Mouse (Mus musculus) CH12.LX (cell line): ENCODE measurements around the gene Tmeff1. TPM values are rescaled to one million over a fixed set of nuclear protein-coding genes. Genes with fewer than 3 reads are reported as not detected.

Experiments
- DNase-seq: peaks from one replicate; pipeline ENCODE4 v3.0.0-alpha.2; 2013; ENCODE audit errors: extremely low read depth
- H3K27ac ChIP-seq: 2 replicates; pipeline ENCODE4 v1.5.1; 2012; ENCODE audit warnings: low read depth, mild to moderate bottlenecking, control low read depth, moderate library complexity; ENCODE audit not compliant: insufficient read depth
- H3K27me3 ChIP-seq: replicated peaks from 2 replicates; pipeline ENCODE3; 2012; ENCODE audit warnings: inconsistent platforms
- H3K36me3 ChIP-seq, 2 experiments: replicated peaks in 1 of 2; 2 replicates each; pipeline versions ENCODE3 to v1.6.1; 2012; ENCODE audit warnings: inconsistent platforms in 1 of 2, low read length in 1 of 2, mild to moderate bottlenecking in 1 of 2, mixed read lengths in 1 of 2, moderate library complexity in 1 of 2; ENCODE audit not compliant: control insufficient read depth in 1 of 2, insufficient read depth in 1 of 2
- H3K4me1 ChIP-seq, 2 experiments: 2 replicates each; pipeline ENCODE4 v1.6.1; 2012; ENCODE audit warnings: inconsistent platforms in 1 of 2, moderate library complexity in 1 of 2; ENCODE audit not compliant: insufficient read depth in 2 of 2, control insufficient read depth in 1 of 2
- H3K4me2 ChIP-seq: 2 replicates; pipeline ENCODE4 v1.6.1; 2012; ENCODE audit warnings: low read depth, mild to moderate bottlenecking, control low read depth; ENCODE audit not compliant: poor library complexity, insufficient read depth, severe bottlenecking
- H3K4me3 ChIP-seq, 3 experiments: fragments of 150-350 bp in 1 of 3; sonication (generic) in 1 of 3; replicated peaks in 1 of 3; 2 replicates each; pipeline versions ENCODE3 to v1.5.1; 2011 to 2012; ENCODE audit warnings: low read depth in 2 of 3, low read length in 2 of 3, mild to moderate bottlenecking in 2 of 3, moderate library complexity in 2 of 3, control low read depth in 1 of 3, improper control_type of control experiment in 1 of 3, inconsistent platforms in 1 of 3, mixed read lengths in 1 of 3; ENCODE audit not compliant: poor library complexity in 1 of 3
- H3K79me2 ChIP-seq: replicated peaks from 2 replicates; pipeline ENCODE4 v1.6.1; 2012; ENCODE audit warnings: mild to moderate bottlenecking, moderate library complexity; ENCODE audit not compliant: control insufficient read depth, poor library complexity, insufficient read depth, severe bottlenecking; ENCODE audit errors: extremely low read depth
- H3K9ac ChIP-seq: 2 replicates; pipeline ENCODE4 v1.6.1; 2012; ENCODE audit warnings: low read depth, mild to moderate bottlenecking, control low read depth, moderate library complexity; ENCODE audit not compliant: insufficient read depth
- H3K9me3 ChIP-seq: replicated peaks from 2 replicates; pipeline ENCODE3; 2012; ENCODE audit warnings: low read length, inconsistent platforms, mixed read lengths
- CHD1 ChIP-seq: IDR thresholded peaks from 2 replicates; pipeline ENCODE4 v1.6.1; 2012; ENCODE audit warnings: low read depth, low read length, improper control_type of control experiment, inconsistent platforms
- CHD2 ChIP-seq: IDR thresholded peaks from 2 replicates; pipeline ENCODE4 v1.6.1; 2011; ENCODE audit warnings: low read length, improper control_type of control experiment
- CTCF ChIP-seq, 2 experiments: IDR thresholded peaks in 1 of 2; conservative IDR thresholded peaks in 1 of 2; 2 replicates each; pipeline ENCODE4 v1.5.1; 2011 to 2012; ENCODE audit warnings: low read depth in 2 of 2, low read length in 2 of 2, improper control_type of control experiment in 1 of 2, inconsistent platforms in 1 of 2, mild to moderate bottlenecking in 1 of 2, moderate library complexity in 1 of 2
- ELF1 ChIP-seq: IDR thresholded peaks from 2 replicates; pipeline ENCODE4 v1.6.1; 2014; ENCODE audit warnings: low read depth, mild to moderate bottlenecking, inconsistent platforms, low read length, improper control_type of control experiment
- EP300 ChIP-seq: IDR thresholded peaks from 2 replicates; pipeline ENCODE4 v1.6.1; 2011; ENCODE audit warnings: low read length, improper control_type of control experiment
- ETS1 ChIP-seq: conservative IDR thresholded peaks from 2 replicates; pipeline ENCODE4 v1.6.1; 2012; ENCODE audit warnings: low read depth, mild to moderate bottlenecking, inconsistent platforms, low read length, improper control_type of control experiment, moderate library complexity
- HCFC1 ChIP-seq: IDR thresholded peaks from 2 replicates; pipeline ENCODE4 v1.6.1; 2012; ENCODE audit warnings: low read depth, mild to moderate bottlenecking, inconsistent platforms, low read length, improper control_type of control experiment
- JUN ChIP-seq: IDR thresholded peaks from 2 replicates; pipeline ENCODE4 v1.6.1; 2011; ENCODE audit warnings: low read depth, mild to moderate bottlenecking, low read length, improper control_type of control experiment, moderate library complexity; ENCODE audit not compliant: insufficient read depth
- JUND ChIP-seq: conservative IDR thresholded peaks from 2 replicates; pipeline ENCODE4 v1.6.1; 2011; ENCODE audit warnings: low read depth, low read length, improper control_type of control experiment
- KAT2A ChIP-seq: IDR thresholded peaks from 2 replicates; pipeline ENCODE4 v1.6.1; 2012; ENCODE audit warnings: low read length, improper control_type of control experiment, inconsistent platforms; ENCODE audit not compliant: insufficient replicate concordance
- MAX ChIP-seq: IDR thresholded peaks from 2 replicates; pipeline ENCODE4 v1.6.1; 2011; ENCODE audit warnings: low read length, improper control_type of control experiment
- MAZ ChIP-seq: IDR thresholded peaks from 2 replicates; pipeline ENCODE4 v1.6.1; 2012; ENCODE audit warnings: low read depth, mild to moderate bottlenecking, inconsistent platforms, low read length, improper control_type of control experiment, moderate library complexity
- MXI1 ChIP-seq: IDR thresholded peaks from 2 replicates; pipeline ENCODE4 v1.6.1; 2011; ENCODE audit warnings: mild to moderate bottlenecking, low read depth, low read length, improper control_type of control experiment
- MYC ChIP-seq: IDR thresholded peaks from 2 replicates; pipeline ENCODE4 v1.6.1; 2011; ENCODE audit warnings: low read depth, mild to moderate bottlenecking, improper control_type of control experiment, low read length
- PAX5 ChIP-seq: IDR thresholded peaks from 2 replicates; pipeline ENCODE4 v1.6.1; 2012; ENCODE audit warnings: low read length, inconsistent platforms, mixed read lengths
- POLR2A ChIP-seq: IDR thresholded peaks from 2 replicates; pipeline ENCODE4 v1.6.1; 2011; ENCODE audit warnings: low read depth, mild to moderate bottlenecking, improper control_type of control experiment, low read length
- POLR2AphosphoS2 ChIP-seq: IDR thresholded peaks from 2 replicates; pipeline ENCODE4 v1.6.1; 2011; ENCODE audit warnings: low read depth, low read length, improper control_type of control experiment
- RAD21 ChIP-seq: IDR thresholded peaks from 2 replicates; pipeline ENCODE4 v1.6.1; 2011; ENCODE audit warnings: low read depth, mild to moderate bottlenecking, low read length, improper control_type of control experiment, moderate library complexity
- RCOR1 ChIP-seq: conservative IDR thresholded peaks from 2 replicates; pipeline ENCODE4 v1.6.1; 2012; ENCODE audit warnings: low read depth, mild to moderate bottlenecking, inconsistent platforms, low read length, improper control_type of control experiment
- SMC3 ChIP-seq: IDR thresholded peaks from 2 replicates; pipeline ENCODE4 v1.6.1; 2011; ENCODE audit warnings: low read depth, low read length, improper control_type of control experiment
- TBP ChIP-seq: conservative IDR thresholded peaks from 2 replicates; pipeline ENCODE4 v1.6.1; 2011; ENCODE audit warnings: low read depth, low read length, improper control_type of control experiment
- TCF12 ChIP-seq: IDR thresholded peaks from 2 replicates; pipeline ENCODE4 v1.6.1; 2014; ENCODE audit warnings: low read depth, mild to moderate bottlenecking, inconsistent platforms, low read length, improper control_type of control experiment
- UBTF ChIP-seq: IDR thresholded peaks from 2 replicates; pipeline ENCODE4 v1.6.1; 2012; ENCODE audit warnings: low read depth, mild to moderate bottlenecking, inconsistent platforms, low read length, improper control_type of control experiment, moderate library complexity
- USF2 ChIP-seq: conservative IDR thresholded peaks from 2 replicates; pipeline ENCODE4 v1.6.1; 2011; ENCODE audit warnings: low read depth, low read length, improper control_type of control experiment
- ZMIZ1 ChIP-seq: IDR thresholded peaks from 2 replicates; pipeline ENCODE4 v1.6.1; 2012; ENCODE audit warnings: low read depth, mild to moderate bottlenecking, inconsistent platforms, low read length, improper control_type of control experiment
- ZNF384 ChIP-seq: IDR thresholded peaks from 2 replicates; pipeline ENCODE4 v1.6.1; 2012; ENCODE audit warnings: low read depth, low read length, improper control_type of control experiment, inconsistent platforms
- dilution Hi-C: fragments of 300-500 bp; cut with MboI; formaldehyde crosslinking; loops from 2 replicates; pipeline ENCODE4 v1.14.3; 2020; ENCODE audit warnings: low sequenced_read_pairs; ENCODE audit not compliant: extremely low pct_unique_long_range_greater_than_20kb, extremely low pct_ligation_motif_present
- in situ Hi-C: fragments of 300-500 bp; cut with MboI; formaldehyde crosslinking; loops from 3 replicates; pipeline ENCODE4 v1.14.3; 2019; ENCODE audit warnings: low sequenced_read_pairs, low pct_ligation_motif_present, low pct_unique_long_range_greater_than_20kb, mixed read lengths
- polyA plus RNA-seq: library from polyadenylated mRNA; unstranded; fragments of >175 nt; gene quantifications from 2 replicates; pipeline ENCODE4 v1.2.1, GENCODE M21; 2012; ENCODE audit warnings: low read depth; ENCODE audit not compliant: insufficient read length
- total RNA-seq, 2 experiments: library from RNA; depleted of rRNA; stranded (reverse); fragments of 300-350 nt in 1 of 2; fragments of >200 nt in 1 of 2; gene quantifications; 2 replicates each; pipeline ENCODE4 v1.2.3; 2012 to 2014

The Tmeff1 gene
- total and polyA plus RNA-seq, 3 experiments: 23.3 to 32.4 (median 29.6) TPM

GRCm38 (mm10) chr4:48629445-48629844 is 44.5 kb downstream of the Tmeff1 start:
- no peak for TF ChIP-seq ZNF384
- no peak for TF ChIP-seq POLR2A
- no peak for TF ChIP-seq RAD21
- TF ChIP-seq UBTF: no peak

GRCm38 (mm10) chr4:48633529-48633928 is 48.6 kb downstream of the Tmeff1 start:
- dilution Hi-C loops: no loop called here
- no peak overlapping the region for H3K27ac ChIP-seq

More at GRCm38 (mm10) chr4:48629445-48629844, 44.5 kb downstream of the Tmeff1 start:
- in situ Hi-C loops: no loop called here
- Histone ChIP-seq H3K27me3 (no peaks in the 10 kb centered on the region), H3K4me3 (no peak overlapping the region), H3K4me2 (no peak overlapping the region), H3K36me3 (peaks cover 0 to 24% of the 10 kb centered on the region in 2 experiments), H3K4me1 (no peaks in the 10 kb centered on the region), H3K9ac (no peak overlapping the region), H3K79me2 (no peaks in the 10 kb centered on the region), H3K9me3 (no peaks in the 10 kb centered on the region), H3K27ac (no peak overlapping the region)
- dilution Hi-C loops: no loop called here
- DNase-seq: no peak

GRCm38 (mm10) chr4:48634058-48634457 is 49.1 kb downstream of the Tmeff1 start:
- dilution Hi-C loops (no loop called here), in situ Hi-C loops (no loop called here)
- Histone ChIP-seq H3K4me3 (no peak overlapping the region), H3K4me2 (no peak overlapping the region), H3K4me1 (no peaks in the 10 kb centered on the region), H3K27me3 (no peaks in the 10 kb centered on the region), H3K79me2 (no peaks in the 10 kb centered on the region), H3K9ac (no peak overlapping the region), H3K36me3 (peaks cover 0 to 36% of the 10 kb centered on the region in 2 experiments), H3K27ac (no peak overlapping the region), H3K9me3 (no peaks in the 10 kb centered on the region)
- TF ChIP-seq KAT2A (peak; percentile 83), POLR2A (no peak), SMC3 (peak; percentile 54), MAZ (no peak), JUN (no peak), ETS1 (no peak), TBP (no peak), RAD21 (peak; percentile 26), JUND (no peak), USF2 (no peak), ZMIZ1 (no peak), MYC (peak; percentile 39; the same call in 1 of the 2 replicates), CHD1 (no peak), TCF12 (no peak), MAX (no peak), EP300 (no peak), CTCF (conservative IDR thresholded peaks at IDR 0.05 in 1 of 2, IDR thresholded peaks at IDR 0.05 in 1 of 2; ENCODE audit: low read depth in 2 of 2, low read length in 2 of 2) (peak; percentile 85 to 89), UBTF (no peak), PAX5 (no peak), CHD2 (no peak)
- peak; percentile 62 for DNase-seq

More at GRCm38 (mm10) chr4:48633529-48633928, 48.6 kb downstream of the Tmeff1 start:
- no peak overlapping the region for H3K9ac ChIP-seq
- H3K79me2 ChIP-seq: no peaks in the 10 kb centered on the region
- TF ChIP-seq POLR2A (no peak), JUN (no peak), POLR2AphosphoS2 (no peak), KAT2A (no peak), RAD21 (no peak), TCF12 (no peak), TBP (no peak), ZMIZ1 (no peak), MXI1 (no peak), SMC3 (no peak), HCFC1 (no peak), PAX5 (no peak), RCOR1 (no peak), ELF1 (no peak), CHD2 (no peak)
- H3K4me1 ChIP-seq: no peaks in the 10 kb centered on the region
- H3K36me3 ChIP-seq: peaks cover 0 to 33% of the 10 kb centered on the region in 2 experiments
- H3K4me3 ChIP-seq: no peak overlapping the region
- no peak overlapping the region for H3K4me2 ChIP-seq
- H3K9me3 ChIP-seq: no peaks in the 10 kb centered on the region
- DNase-seq: no peak
- in situ Hi-C loops: no loop called here
- no peaks in the 10 kb centered on the region for H3K27me3 ChIP-seq
